Mouse (Mus musculus) midbrain, embryonic 13.5 days (tissue): ENCODE data around the gene Bpifc. TPM values are rescaled to one million over a fixed set of nuclear protein-coding genes. Genes with fewer than 3 reads are reported as not detected.

Experiments
- ATAC-seq: fragments of 200-750 bp; cut with Nextera tagmentation; 2 replicates; pipeline ENCODE4 v1.8.0; 2017; ENCODE audit warnings: mild to moderate bottlenecking, moderate TSS enrichment, moderate library complexity
- H3K27ac ChIP-seq: fragments of 300-500 bp; sonication (generic); 2 replicates; pipeline ENCODE4 v1.5.1; 2015; ENCODE audit warnings: inconsistent platforms, mild to moderate bottlenecking, moderate library complexity
- H3K27me3 ChIP-seq: fragments of 300-500 bp; sonication (generic); 2 replicates; pipeline ENCODE4 v1.6.1; 2015; ENCODE audit warnings: mild to moderate bottlenecking, inconsistent platforms
- H3K36me3 ChIP-seq: fragments of 300-500 bp; sonication (generic); 2 replicates; pipeline ENCODE4 v1.6.1; 2015; ENCODE audit warnings: mild to moderate bottlenecking, inconsistent platforms
- H3K4me1 ChIP-seq: fragments of 300-500 bp; sonication (generic); replicated peaks from 2 replicates; pipeline ENCODE4 v1.6.1; 2015; ENCODE audit warnings: inconsistent platforms
- H3K4me2 ChIP-seq: fragments of 300-500 bp; sonication (generic); replicated peaks from 2 replicates; pipeline ENCODE4 v1.6.1; 2015; ENCODE audit warnings: moderate library complexity, mild to moderate bottlenecking, inconsistent platforms
- H3K4me3 ChIP-seq: fragments of 300-500 bp; sonication (generic); replicated peaks from 2 replicates; pipeline ENCODE4 v1.5.1; 2015; ENCODE audit warnings: mild to moderate bottlenecking, inconsistent platforms
- H3K9ac ChIP-seq: fragments of 300-500 bp; sonication (generic); replicated peaks from 2 replicates; pipeline ENCODE4 v1.6.1; 2015; ENCODE audit warnings: mild to moderate bottlenecking, inconsistent platforms
- H3K9me3 ChIP-seq: fragments of 300-500 bp; sonication (generic); 2 replicates; pipeline ENCODE4 v1.6.1; 2016; ENCODE audit warnings: mild to moderate bottlenecking, inconsistent platforms
- WGBS: fragments of 180-500 bp; shearing (Covaris S2); methylation state at CpG from one replicate; pipeline ENCODE4 v1.1.7; 2015; 5-methylcytosine and 5-hydroxymethylcytosine counted together
- polyA plus RNA-seq: library from polyadenylated mRNA; unstranded; fragments of >200 nt; fragmentation: Nextera tagmentation; extraction: Ambion mirVana; gene quantifications from 2 replicates; pipeline ENCODE4 v1.2.1, GENCODE M21; 2015

The Bpifc gene
- polyA plus RNA-seq, 1 experiment from 2014 or later = not detected

DNA sequence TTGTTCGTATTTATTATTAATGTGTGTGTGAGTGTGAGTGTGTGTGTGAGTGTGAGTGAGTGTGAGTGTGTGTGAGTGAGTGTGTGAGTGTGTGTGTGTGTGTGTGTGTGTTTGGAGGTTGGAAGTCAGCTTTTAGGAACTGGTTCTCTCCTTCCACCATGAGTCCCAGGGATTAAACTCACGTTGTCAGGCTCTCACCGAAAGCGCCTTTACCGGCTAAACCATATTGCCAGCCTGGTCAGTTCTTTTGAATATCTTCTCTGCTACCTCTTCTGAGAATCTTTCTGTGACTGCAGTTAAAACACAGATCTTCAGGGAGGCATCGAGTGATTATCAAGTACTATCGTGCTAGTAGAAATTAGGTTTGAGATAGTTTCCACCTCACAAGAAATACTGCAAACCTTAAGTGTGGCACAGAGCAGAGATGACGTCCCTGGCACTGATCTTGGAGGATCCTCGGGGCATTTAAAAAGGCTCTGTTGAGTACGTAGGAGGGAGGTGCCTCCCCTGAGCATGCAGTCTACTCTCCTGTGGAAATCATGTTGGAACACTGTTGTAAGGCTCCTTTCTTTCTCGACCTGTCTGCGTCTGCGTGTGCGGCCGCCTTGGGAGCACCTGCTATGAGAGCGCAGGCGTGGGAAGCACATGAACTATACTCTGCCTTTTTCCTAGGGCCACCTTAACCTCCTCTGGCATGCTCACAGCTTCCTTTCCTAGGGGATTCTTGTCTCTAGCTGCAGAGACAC is 44.1 kb downstream of the Bpifc start:
- Histone ChIP-seq H3K36me3 (no peaks in the 10 kb centered on the region), H3K4me1 (no peaks in the 10 kb centered on the region), H3K27ac (no peak overlapping the region), H3K4me2 (no peak overlapping the region), H3K27me3 (no peaks in the 10 kb centered on the region), H3K9ac (no peak overlapping the region), H3K9me3 (no peaks in the 10 kb centered on the region), H3K4me3 (no peak overlapping the region)
- WGBS = 67% methylated on average over 17 of the region's 17 CpGs
- peak; percentile 66 for ATAC-seq

DNA sequence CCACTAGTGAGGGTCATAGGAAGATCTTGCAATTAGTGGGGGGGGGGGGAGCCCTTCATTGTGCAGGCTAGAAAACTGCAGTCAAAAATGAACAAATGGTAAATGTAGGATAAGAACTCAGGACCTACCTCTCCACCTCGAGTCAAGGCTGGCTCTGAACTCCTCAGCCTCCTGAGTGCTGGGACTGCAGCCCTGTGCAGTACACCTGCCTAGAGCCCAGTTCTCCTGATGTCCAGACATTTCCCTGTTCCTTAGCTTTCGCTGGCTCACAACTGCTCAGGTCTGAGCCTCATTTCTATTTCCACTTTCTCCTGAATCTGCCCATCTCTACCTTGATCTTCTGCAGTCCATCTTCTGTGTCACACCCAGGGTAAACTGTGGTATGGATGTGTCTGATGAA is 45.2 kb downstream of the Bpifc start:
- Histone ChIP-seq H3K36me3 (no peaks in the 10 kb centered on the region), H3K4me1 (no peaks in the 10 kb centered on the region), H3K27me3 (no peaks in the 10 kb centered on the region), H3K4me2 (no peak overlapping the region), H3K9me3 (no peaks in the 10 kb centered on the region), H3K27ac (no peak overlapping the region), H3K9ac (no peak overlapping the region), H3K4me3 (no peak overlapping the region)
- no peak for ATAC-seq
- 49% methylated on average over 2 of the region's 2 CpGs for WGBS

DNA sequence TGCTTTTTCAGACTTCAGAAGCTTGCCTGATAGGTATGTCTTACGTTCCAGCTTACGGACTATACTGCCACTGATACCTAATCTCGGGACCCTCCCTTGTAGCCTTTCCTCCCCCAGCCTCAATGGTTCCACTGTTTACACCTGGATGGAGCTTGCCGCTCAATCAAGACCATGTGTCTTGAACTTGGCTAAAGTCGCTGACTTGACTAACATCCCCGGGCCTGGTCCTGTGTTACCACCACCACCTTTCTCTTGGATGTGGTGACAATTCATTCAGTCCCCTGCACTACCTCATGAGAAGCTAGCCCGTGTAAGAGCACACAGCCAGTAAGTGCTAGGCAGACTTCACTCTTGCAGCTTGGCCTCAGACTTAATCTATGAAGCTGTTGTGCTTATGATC is 47.4 kb downstream of the Bpifc start:
- H3K9ac ChIP-seq = no peak overlapping the region
- WGBS = 86% methylated on average over 7 of the region's 7 CpGs

DNA sequence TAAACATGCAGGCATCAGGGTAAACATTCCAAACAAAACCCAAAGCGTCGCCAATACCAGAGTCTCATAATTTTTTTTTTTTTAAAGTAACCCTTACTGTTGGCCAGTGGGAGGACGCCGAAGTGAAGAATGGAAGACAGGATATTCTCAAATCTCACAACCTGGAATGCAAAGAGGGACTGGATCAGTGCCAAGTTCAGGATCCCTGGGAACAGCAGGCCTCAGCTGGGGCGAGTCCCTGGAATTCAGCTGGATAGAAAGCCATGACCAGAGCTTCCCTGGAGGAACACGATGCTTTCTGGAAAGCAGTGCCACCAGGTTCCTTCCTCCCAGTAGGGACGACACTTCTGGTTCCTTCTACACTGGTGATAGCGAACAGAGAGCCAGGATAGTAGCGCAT is 48.8 kb downstream of the Bpifc start:
- Histone ChIP-seq H3K27ac (no peak overlapping the region), H3K9ac (no peak overlapping the region), H3K4me1 (no peaks in the 10 kb centered on the region), H3K4me2 (no peak overlapping the region), H3K36me3 (no peaks in the 10 kb centered on the region), H3K4me3 (no peak overlapping the region), H3K27me3 (no peaks in the 10 kb centered on the region), H3K9me3 (no peaks in the 10 kb centered on the region)
- 76% methylated on average over 9 of the region's 9 CpGs for WGBS
- no peak for ATAC-seq

More for the DNA sequence above, 47.4 kb downstream of the Bpifc start:
- Histone ChIP-seq H3K27me3 (no peaks in the 10 kb centered on the region), H3K27ac (no peak overlapping the region), H3K4me1 (no peaks in the 10 kb centered on the region), H3K9me3 (no peaks in the 10 kb centered on the region), H3K4me2 (no peak overlapping the region), H3K4me3 (no peak overlapping the region), H3K36me3 (no peaks in the 10 kb centered on the region)
- no peak for ATAC-seq

DNA sequence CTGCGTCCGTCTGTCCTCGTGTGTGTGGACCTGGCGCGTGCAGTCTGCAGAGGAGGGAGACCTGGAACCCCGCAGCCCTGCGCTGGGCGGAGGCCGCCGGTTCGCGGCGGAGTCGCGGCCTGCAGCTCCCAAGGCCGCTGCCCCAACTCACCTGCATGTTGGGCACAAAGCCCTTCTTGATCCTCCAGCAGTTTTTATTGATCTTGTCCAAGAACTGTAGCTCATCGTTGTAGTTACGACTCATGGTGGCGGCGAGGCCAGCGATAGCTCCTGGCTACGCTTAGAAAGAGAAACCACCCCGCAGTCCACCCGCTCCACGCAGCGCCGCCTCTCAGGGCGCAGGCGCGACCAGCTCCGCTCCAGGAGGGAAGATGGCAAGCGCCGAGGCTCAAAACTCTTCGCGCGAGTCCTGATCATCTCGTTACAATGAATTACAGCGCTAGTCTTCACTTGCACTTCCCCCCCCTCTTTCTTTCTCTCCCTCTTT is 54.2 kb downstream of the Bpifc start, which contains the start of gene Rtcb:
Gene Rtcb, minus strand, starts transcription at position 360 of the 487 bp plus-strand sequence.
- H3K9me3 ChIP-seq = no peaks in the 10 kb centered on the region
- no peaks in the 10 kb centered on the region for H3K27me3 ChIP-seq
- peak; percentile 95 for ATAC-seq
- H3K4me2 ChIP-seq = peak within 1 kb of the TSS; percentile 96
- H3K4me1 ChIP-seq = peaks cover 16% of the 10 kb centered on the region
- H3K9ac ChIP-seq = peak within 1 kb of the TSS; percentile 94
- H3K36me3 ChIP-seq = peaks cover 20% of the 10 kb centered on the region
- peak within 1 kb of the TSS; percentile 78 for H3K27ac ChIP-seq
- peak within 1 kb of the TSS; percentile 90 for H3K4me3 ChIP-seq
- WGBS = under 1% methylated on average over 38 of the region's 38 CpGs

DNA sequence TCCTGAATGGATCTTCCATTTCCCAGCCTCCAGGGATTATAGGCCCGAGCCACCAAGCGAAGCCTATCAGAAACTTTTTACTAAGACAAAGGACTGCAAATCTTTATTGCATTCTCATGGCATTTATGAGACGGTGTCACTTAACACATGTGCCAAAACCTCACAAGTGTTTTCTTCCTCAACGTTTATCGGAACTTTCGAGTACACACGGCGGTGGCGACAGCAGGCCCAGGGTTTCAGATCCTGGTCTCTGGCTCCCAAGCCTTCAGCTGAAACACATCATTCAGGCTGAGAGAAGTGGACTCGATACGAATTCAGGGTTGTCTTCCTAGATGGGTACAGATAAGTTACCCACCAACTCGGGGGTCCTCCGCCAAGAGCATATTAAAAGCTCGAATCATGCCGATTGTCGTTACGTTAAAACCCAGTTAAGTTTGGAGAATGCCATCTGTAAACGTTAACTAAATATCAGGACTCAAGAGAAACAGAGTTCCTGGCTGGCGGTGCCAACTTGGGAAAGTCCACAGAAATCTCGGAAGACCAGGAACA is 54.8 kb downstream of the Bpifc start:
- Histone ChIP-seq H3K27ac (peak overlapping the region; percentile 78), H3K27me3 (no peaks in the 10 kb centered on the region), H3K9ac (peak overlapping the region; percentile 94), H3K36me3 (peaks cover 25% of the 10 kb centered on the region), H3K4me2 (peak overlapping the region; percentile 96), H3K4me3 (peak overlapping the region; percentile 90), H3K9me3 (no peaks in the 10 kb centered on the region), H3K4me1 (peaks cover 16% of the 10 kb centered on the region)
- WGBS = 7% methylated on average over 20 of the region's 20 CpGs
- ATAC-seq = peak; percentile 18; the same call in 1 of the 2 replicates

DNA sequence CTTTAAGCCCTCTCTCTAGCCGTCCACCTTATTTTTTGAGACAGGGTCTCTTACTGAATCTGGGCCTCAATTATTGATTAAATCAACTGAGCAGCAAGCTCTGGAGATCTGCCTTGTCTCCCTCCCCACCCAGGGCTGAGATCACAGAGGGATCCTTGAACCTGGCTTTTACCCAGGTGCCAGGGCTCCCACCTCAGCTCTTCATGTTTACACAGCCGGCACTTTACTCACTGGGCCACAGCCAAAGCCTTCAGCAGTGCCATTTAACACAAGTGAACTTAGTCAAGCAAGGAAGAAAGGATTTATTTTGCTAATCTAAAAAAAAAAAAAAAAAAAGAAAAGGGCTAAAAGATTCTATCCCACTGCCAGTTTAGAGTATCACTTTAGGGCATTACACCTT is 57.3 kb downstream of the Bpifc start:
- no peak overlapping the region for H3K4me2 ChIP-seq
- H3K27ac ChIP-seq = no peak overlapping the region
- H3K4me3 ChIP-seq = no peak overlapping the region
- no peaks in the 10 kb centered on the region for H3K27me3 ChIP-seq
- H3K9ac ChIP-seq = no peak overlapping the region
- H3K36me3 ChIP-seq = peaks cover 47% of the 10 kb centered on the region
- peaks cover 16% of the 10 kb centered on the region for H3K4me1 ChIP-seq
- no peaks in the 10 kb centered on the region for H3K9me3 ChIP-seq
- 91% methylated on average over 2 of the region's 2 CpGs for WGBS
- no peak for ATAC-seq

DNA sequence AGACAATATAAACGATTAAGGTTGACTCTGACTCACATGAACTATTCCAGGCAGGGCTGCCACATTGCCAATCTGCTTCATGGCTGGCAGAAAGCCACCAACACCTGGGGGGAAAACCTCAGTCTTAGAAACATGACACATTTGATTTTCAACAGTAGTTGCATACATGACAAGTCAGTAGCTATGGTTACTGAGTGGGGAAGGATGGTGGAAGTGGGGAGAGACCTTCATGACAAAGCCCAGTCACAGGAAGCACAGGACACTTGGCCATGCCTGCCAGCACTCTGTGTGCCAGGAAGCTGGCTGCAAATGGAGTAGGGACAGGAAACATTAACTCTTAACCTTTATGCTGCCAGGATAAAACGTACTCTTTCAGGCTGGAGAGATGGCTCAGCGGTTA is 58.3 kb downstream of the Bpifc start:
- no peak overlapping the region for H3K27ac ChIP-seq
- H3K9me3 ChIP-seq = no peaks in the 10 kb centered on the region
- no peak overlapping the region for H3K4me3 ChIP-seq
- H3K4me1 ChIP-seq = peaks cover 16% of the 10 kb centered on the region
- no peak overlapping the region for H3K4me2 ChIP-seq
- 95% methylated on average over 3 of the region's 3 CpGs for whole genome bisulfite sequencing
- no peak overlapping the region for H3K9ac ChIP-seq
- no peak for ATAC-seq
- peaks cover 58% of the 10 kb centered on the region for H3K36me3 ChIP-seq
- H3K27me3 ChIP-seq = no peaks in the 10 kb centered on the region

DNA sequence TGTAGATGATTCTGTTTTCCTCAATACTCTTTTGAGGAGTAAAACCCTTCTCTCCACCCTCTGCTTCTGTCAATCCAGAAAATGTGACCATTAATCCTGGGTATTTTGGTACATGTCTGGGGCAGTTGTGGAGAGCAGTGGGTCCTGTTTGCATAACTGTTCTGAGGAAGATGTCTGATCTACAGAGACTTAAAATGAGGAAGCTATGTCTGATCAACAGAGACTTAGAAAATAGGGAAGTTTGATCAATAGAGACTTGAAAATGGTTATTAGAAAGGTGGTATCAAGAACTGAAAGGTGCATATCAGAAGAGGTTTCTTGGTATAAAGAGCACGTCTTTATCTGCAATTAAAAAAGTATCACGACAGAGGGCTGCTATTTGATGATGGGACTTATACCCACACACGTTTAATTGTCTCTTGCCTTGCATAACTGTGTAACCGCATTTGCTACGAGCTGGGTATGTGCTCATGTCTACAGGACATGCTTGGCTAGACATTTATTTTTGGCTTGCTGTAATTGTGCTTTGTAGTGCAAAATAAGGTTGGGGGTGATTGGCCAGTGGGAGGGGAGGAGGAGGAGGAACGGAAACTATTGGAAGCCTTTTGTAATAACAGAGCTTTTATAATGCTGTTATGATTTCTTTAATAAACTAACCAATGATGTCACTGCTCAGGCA is 59.8 kb downstream of the Bpifc start:
- H3K27ac ChIP-seq = no peak overlapping the region
- H3K9ac ChIP-seq = no peak overlapping the region
- no peak overlapping the region for H3K4me2 ChIP-seq
- H3K9me3 ChIP-seq = no peaks in the 10 kb centered on the region
- H3K4me1 ChIP-seq = peaks cover 15% of the 10 kb centered on the region
- WGBS = 91% methylated on average over 6 of the region's 6 CpGs
- peaks cover 68% of the 10 kb centered on the region for H3K36me3 ChIP-seq
- H3K27me3 ChIP-seq = no peaks in the 10 kb centered on the region
- ATAC-seq = no peak
- no peak overlapping the region for H3K4me3 ChIP-seq

DNA sequence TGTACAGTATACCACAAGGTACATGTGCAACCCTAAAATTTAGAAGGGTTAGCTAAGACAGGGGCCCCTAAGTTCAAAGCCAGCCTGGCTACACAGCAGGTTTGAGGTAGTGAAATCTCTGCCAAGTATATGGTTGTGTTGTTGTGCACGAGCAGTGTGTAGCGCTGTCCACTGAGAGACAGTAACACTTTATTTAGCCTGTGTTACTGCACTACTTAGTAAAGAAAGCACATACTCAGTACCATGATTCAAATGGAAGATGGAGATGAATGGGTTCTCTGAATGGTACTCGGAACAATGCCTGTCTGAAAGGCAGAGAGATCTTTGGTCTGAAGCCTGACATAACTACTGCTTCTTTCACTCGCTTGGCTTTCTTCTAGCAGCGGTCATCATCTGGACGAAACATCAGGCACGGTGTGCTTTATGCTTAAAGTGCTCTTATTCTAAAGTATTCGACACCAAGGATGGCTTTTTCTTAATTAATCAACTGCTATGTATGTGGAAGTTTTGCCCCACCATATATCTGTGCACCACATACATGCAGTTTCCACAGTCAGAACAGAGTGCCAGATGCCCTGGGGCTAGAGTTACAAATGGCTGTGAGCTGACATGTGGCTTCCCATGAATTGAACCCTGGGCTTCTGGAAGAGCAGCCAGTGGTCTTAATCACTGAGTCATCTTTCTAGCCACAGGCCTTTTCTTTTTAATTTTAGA is 63.1 kb downstream of the Bpifc start:
- no peak overlapping the region for H3K27ac ChIP-seq
- H3K9ac ChIP-seq = no peak overlapping the region
- WGBS = 91% methylated on average over 8 of the region's 8 CpGs
- H3K4me3 ChIP-seq = no peak overlapping the region
- H3K4me1 ChIP-seq = no peaks in the 10 kb centered on the region
- no peaks in the 10 kb centered on the region for H3K27me3 ChIP-seq
- H3K36me3 ChIP-seq = peaks cover 89% of the 10 kb centered on the region
- no peaks in the 10 kb centered on the region for H3K9me3 ChIP-seq
- no peak for ATAC-seq
- H3K4me2 ChIP-seq = no peak overlapping the region

DNA sequence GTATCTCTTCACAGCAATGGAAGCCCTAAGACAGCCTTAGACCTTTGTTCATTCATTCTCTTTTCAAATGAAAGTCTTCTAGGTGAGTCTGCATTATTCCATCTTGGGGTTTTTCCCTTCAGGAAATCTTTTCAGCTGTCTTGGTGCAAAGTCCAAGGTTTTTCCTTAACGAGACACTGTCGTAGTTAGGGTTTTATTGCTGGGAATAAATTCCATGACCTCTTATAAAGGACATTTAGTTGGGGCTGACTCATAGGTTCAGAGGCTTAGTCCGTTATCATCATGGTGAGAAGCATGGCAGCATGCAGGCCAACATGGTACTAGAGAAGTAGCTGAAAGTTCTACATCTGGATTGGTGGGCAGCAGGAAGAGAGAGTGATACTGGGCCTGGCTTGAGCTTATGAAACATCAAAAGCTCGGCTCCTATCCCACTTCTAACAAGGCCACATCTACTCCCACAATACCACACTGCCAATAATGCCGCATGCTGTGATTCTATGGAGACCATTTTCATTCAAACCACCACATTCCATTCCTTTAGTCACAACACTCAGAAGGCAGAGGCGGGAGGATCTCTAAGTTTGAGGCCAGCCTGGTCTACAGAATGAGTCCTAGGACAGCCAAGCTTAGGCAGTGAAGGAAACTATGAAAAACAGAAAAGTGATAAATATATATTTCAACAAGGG is 75.3 kb downstream of the Bpifc start:
- ATAC-seq = no peak
- H3K27me3 ChIP-seq = no peaks in the 10 kb centered on the region
- H3K9ac ChIP-seq = no peak overlapping the region
- 96% methylated on average over 6 of the region's 6 CpGs for WGBS
- no peaks in the 10 kb centered on the region for H3K9me3 ChIP-seq
- H3K36me3 ChIP-seq = peaks cover 60% of the 10 kb centered on the region
- no peak overlapping the region for H3K27ac ChIP-seq
- no peak overlapping the region for H3K4me2 ChIP-seq
- H3K4me3 ChIP-seq = no peak overlapping the region
- H3K4me1 ChIP-seq = no peaks in the 10 kb centered on the region
